Mouse (Mus musculus) hindbrain, postnatal 0 days (tissue): ENCODE results near the gene Rhbdd2. TPM values are rescaled to one million over a fixed set of nuclear protein-coding genes. Genes with fewer than 3 reads are reported as not detected.

Experiments
- ATAC-seq: fragments of 200-750 bp; cut with Nextera tagmentation; 2 replicates; pipeline ENCODE4 v1.8.0; 2017; ENCODE audit warnings: mild to moderate bottlenecking, moderate TSS enrichment, moderate library complexity
- DNase-seq: peaks from one replicate; pipeline ENCODE4 v3.0.0-alpha.2; 2015; ENCODE audit warnings: low spot score
- H3K27ac ChIP-seq: fragments of 300-500 bp; sonication (generic); 2 replicates; pipeline ENCODE4 v1.5.1; 2014; ENCODE audit warnings: mild to moderate bottlenecking
- H3K27me3 ChIP-seq: fragments of 300-500 bp; sonication (generic); 2 replicates; pipeline ENCODE4 v1.6.1; 2014; ENCODE audit warnings: low read length, mixed read lengths; ENCODE audit not compliant: insufficient read depth
- H3K36me3 ChIP-seq: fragments of 300-500 bp; sonication (generic); 2 replicates; pipeline ENCODE4 v1.6.1; 2014; ENCODE audit warnings: low read length, mixed read lengths; ENCODE audit not compliant: insufficient read depth
- H3K4me1 ChIP-seq: fragments of 300-500 bp; sonication (generic); 2 replicates; pipeline ENCODE4 v1.6.1; 2014; ENCODE audit warnings: antibody characterized with exemption, low read length, mixed read lengths; ENCODE audit not compliant: insufficient read depth
- H3K4me2 ChIP-seq: fragments of 300-500 bp; sonication (generic); 2 replicates; pipeline ENCODE4 v1.6.1; 2014; ENCODE audit warnings: low read depth, mild to moderate bottlenecking, low read length, moderate library complexity, mixed read lengths
- H3K4me3 ChIP-seq: fragments of 300-500 bp; sonication (generic); 2 replicates; pipeline ENCODE4 v1.5.1; 2014; ENCODE audit warnings: low read length
- H3K9ac ChIP-seq: fragments of 300-500 bp; sonication (generic); replicated peaks from 2 replicates; pipeline ENCODE4 v1.6.1; 2014; ENCODE audit warnings: mild to moderate bottlenecking, low read length, moderate library complexity, mixed read lengths
- H3K9me3 ChIP-seq: fragments of 300-500 bp; sonication (generic); 2 replicates; pipeline ENCODE4 v1.6.1; 2016; ENCODE audit warnings: low read length, mixed read lengths
- CTCF ChIP-seq: IDR thresholded peaks from 2 replicates; pipeline ENCODE4 v1.5.1; 2016; ENCODE audit warnings: antibody characterized with exemption, control low read depth, low read depth
- WGBS: fragments of 180-500 bp; shearing (Covaris S2); extraction: QIAGEN DNeasy Blood & Tissue Kit; methylation state at CpG from one replicate; pipeline ENCODE4 v1.1.7; 2014; 5-methylcytosine and 5-hydroxymethylcytosine counted together
- polyA plus RNA-seq: library from polyadenylated mRNA; unstranded; fragments of >200 nt; fragmentation: Nextera tagmentation; extraction: Ambion mirVana; gene quantifications from 2 replicates; pipeline ENCODE4 v1.2.1, GENCODE M21; 2015
- total RNA-seq: library from RNA; depleted of rRNA; stranded (reverse); fragments of >200 nt; gene quantifications from 2 replicates; pipeline ENCODE4 v1.2.3, GENCODE M21; 2014

The Rhbdd2 gene
- total and polyA plus RNA-seq, 2 experiments from 2014 or later, result 34.2 to 130 TPM

- H3K27ac ChIP-seq, result no peak overlapping the region
- H3K36me3 ChIP-seq, result no peaks in the 10 kb centered on the region
- no peaks in the 10 kb centered on the region for H3K9me3 ChIP-seq
- TF ChIP-seq CTCF, result no peak
- H3K4me3 ChIP-seq, result no peak overlapping the region
- no peak overlapping the region for H3K9ac ChIP-seq
- no peaks in the 10 kb centered on the region for H3K27me3 ChIP-seq
- no peaks in the 10 kb centered on the region for H3K4me1 ChIP-seq
- no peak overlapping the region for H3K4me2 ChIP-seq
- DNase-seq, result no peak
- no peak for ATAC-seq
- WGBS, result 83% methylated on average over 3 of the region's 3 CpGs
Measured at GRCm38 (mm10) chr5:135629401-135629800, 3.0 kb upstream of the Rhbdd2 start.

DNA sequence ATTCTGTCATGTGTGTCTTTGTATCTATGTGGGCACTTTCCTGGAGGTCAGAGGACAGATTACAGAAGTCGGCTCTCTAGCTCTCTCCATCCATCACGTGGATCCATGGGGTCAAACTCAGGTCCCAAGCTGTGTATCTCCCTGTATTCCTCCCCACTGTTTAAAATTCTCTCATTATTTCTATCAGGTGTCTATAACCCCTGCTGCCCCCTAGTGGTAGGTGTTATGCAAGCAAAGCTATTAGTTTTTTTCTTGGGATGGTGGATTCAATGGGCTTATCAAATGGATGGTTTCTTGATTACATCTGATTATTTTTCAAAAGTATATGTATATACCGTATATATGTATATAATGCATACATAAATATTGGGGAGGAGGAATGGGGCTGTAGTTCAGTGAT lies 1.8 kb upstream of the Rhbdd2 start:
- Histone ChIP-seq H3K4me1 (no peaks in the 10 kb centered on the region), H3K27me3 (no peaks in the 10 kb centered on the region), H3K36me3 (no peaks in the 10 kb centered on the region), H3K9ac (no peak overlapping the region), H3K4me3 (no peak overlapping the region), H3K9me3 (no peaks in the 10 kb centered on the region), H3K4me2 (no peak overlapping the region), H3K27ac (no peak overlapping the region)
- TF ChIP-seq CTCF, result peak; percentile 80
- WGBS, result 31% methylated on average over 3 of the region's 3 CpGs
- DNase-seq (peak; percentile 79), ATAC-seq (no peak)

DNA sequence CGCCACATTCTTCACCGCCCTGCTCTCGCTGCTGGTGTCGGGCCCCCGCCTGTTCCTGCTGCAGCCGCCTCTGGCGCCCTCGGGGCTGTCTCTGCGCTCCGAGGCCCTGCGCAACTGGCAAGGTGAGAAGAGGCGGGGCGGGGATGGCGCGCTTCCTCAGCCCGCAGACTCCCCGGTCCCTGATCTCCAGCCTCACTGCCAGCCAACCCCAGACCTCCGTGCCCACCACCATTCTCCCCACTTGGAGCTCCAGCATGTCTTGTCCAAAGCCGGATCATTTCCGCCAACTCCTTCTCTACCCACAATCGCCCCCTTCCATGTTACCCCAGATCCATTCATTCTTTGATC lies 353 bp downstream of the Rhbdd2 start:
- Histone ChIP-seq H3K36me3 (no peaks in the 10 kb centered on the region; the same call in 1 of the 2 replicates), H3K4me1 (no peaks in the 10 kb centered on the region), H3K9ac (peak overlapping the region; percentile 76), H3K4me3 (peak overlapping the region; percentile 88), H3K27me3 (no peaks in the 10 kb centered on the region), H3K27ac (peak overlapping the region; percentile 92), H3K4me2 (peak overlapping the region; percentile 77), H3K9me3 (no peaks in the 10 kb centered on the region)
- no peak for TF ChIP-seq CTCF
- 0% methylated on average over 20 of the region's 21 CpGs for WGBS
- DNase-seq, result no peak
- ATAC-seq, result peak; percentile 84

DNA sequence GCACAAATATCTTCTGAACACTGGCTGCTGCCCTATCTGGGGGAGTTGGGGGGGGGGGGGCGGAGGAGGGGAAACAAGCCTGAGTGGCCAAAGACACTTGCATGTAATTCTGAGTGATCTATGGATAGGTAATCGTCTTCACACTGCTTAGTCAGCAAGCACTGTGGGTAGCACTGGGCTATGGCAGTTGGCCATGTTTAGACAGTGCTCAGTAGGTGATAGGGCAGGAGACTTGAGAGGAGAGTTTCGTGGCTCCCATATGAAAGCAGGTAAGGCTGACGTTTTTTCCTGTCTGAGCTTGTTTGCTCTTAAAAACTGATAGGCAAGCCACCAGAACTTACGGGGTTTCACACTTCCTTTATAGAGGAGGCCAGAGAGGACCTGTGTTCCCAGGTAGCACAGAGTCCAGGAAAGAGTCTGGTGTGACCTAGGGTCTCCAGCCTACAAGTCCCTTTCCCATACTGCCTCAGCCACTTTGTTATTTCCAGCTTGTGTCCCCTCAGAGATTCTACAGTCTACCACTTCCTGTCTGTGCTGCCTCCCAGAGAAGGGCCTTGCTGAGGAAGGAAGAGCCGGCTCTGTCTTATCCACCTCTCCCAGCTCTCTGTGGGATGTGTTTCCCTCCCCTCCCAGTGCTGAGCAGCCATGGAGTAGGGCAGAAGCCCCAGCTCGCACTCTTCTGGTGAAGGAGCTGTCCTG lies 7.5 kb downstream of the Rhbdd2 start:
- ATAC-seq, result no peak
- 74% methylated on average over 7 of the region's 7 CpGs for WGBS
- H3K36me3 ChIP-seq, result peaks cover 13% of the 10 kb centered on the region

DNA sequence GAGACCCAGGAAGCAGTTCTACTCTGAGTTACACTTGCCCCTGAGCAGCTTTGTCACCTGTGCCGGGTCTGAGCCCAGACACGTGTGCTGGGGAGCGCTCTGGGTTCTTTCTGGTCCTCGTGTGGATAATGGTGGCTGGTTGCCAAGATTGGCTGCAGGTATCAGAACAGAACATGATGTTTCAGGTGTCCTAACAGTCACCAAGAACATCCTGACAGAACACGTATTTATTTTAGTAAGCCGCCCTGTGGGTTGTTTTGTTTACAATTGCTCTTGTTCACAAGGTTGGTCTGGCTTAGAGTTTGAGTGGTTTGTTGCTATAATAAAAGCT lies 8.0 kb downstream of the Rhbdd2 start:
- TF ChIP-seq CTCF, result no peak
- no peak overlapping the region for H3K4me2 ChIP-seq
- H3K27ac ChIP-seq, result no peak overlapping the region
- 85% methylated on average over 6 of the region's 6 CpGs for WGBS
- ATAC-seq, result no peak
- peaks cover 13% of the 10 kb centered on the region for H3K36me3 ChIP-seq
- no peaks in the 10 kb centered on the region for H3K4me1 ChIP-seq
- no peaks in the 10 kb centered on the region for H3K27me3 ChIP-seq
- H3K9me3 ChIP-seq, result no peaks in the 10 kb centered on the region
- H3K4me3 ChIP-seq, result no peak overlapping the region
- no peak for DNase-seq
- H3K9ac ChIP-seq, result no peak overlapping the region

More for the DNA sequence above, 7.5 kb downstream of the Rhbdd2 start:
- no peak overlapping the region for H3K27ac ChIP-seq
- no peak for DNase-seq
- no peaks in the 10 kb centered on the region for H3K4me1 ChIP-seq
- H3K4me2 ChIP-seq, result no peak overlapping the region
- no peak overlapping the region for H3K4me3 ChIP-seq
- H3K27me3 ChIP-seq, result no peaks in the 10 kb centered on the region
- H3K9me3 ChIP-seq, result no peaks in the 10 kb centered on the region
- TF ChIP-seq CTCF, result no peak
- H3K9ac ChIP-seq, result no peak overlapping the region

- ATAC-seq, result no peak
- no peak overlapping the region for H3K4me2 ChIP-seq
- H3K27ac ChIP-seq, result no peak overlapping the region
- no peaks in the 10 kb centered on the region for H3K27me3 ChIP-seq
- H3K9me3 ChIP-seq, result no peaks in the 10 kb centered on the region
- no peak overlapping the region for H3K9ac ChIP-seq
- 96% methylated on average over 1 of the region's 1 CpGs for WGBS
- no peaks in the 10 kb centered on the region for H3K4me1 ChIP-seq
- peaks cover 13% of the 10 kb centered on the region for H3K36me3 ChIP-seq
- TF ChIP-seq CTCF, result no peak
- DNase-seq, result no peak
- no peak overlapping the region for H3K4me3 ChIP-seq
Measured at GRCm38 (mm10) chr5:135641028-135641427, 8.6 kb downstream of the Rhbdd2 start.

GRCm38 (mm10) chr5:135642686-135643551 lies 10.5 kb downstream of the Rhbdd2 start:
- no peak for TF ChIP-seq CTCF
- DNase-seq (no peak), ATAC-seq (no peak)
- Histone ChIP-seq H3K9ac (no peak overlapping the region), H3K36me3 (peaks cover 13% of the 10 kb centered on the region), H3K27ac (no peak overlapping the region), H3K4me1 (no peaks in the 10 kb centered on the region), H3K27me3 (no peaks in the 10 kb centered on the region), H3K4me3 (no peak overlapping the region), H3K9me3 (no peaks in the 10 kb centered on the region), H3K4me2 (no peak overlapping the region)
- 69% methylated on average over 10 of the region's 10 CpGs for WGBS
